Mouse (Mus musculus): Measurements from ENCODE around the gene Slc19a1.
A peak's percentile ranks its signal among the peaks of the same experiment; 100 is the strongest.

The Slc19a1 gene

DNA sequence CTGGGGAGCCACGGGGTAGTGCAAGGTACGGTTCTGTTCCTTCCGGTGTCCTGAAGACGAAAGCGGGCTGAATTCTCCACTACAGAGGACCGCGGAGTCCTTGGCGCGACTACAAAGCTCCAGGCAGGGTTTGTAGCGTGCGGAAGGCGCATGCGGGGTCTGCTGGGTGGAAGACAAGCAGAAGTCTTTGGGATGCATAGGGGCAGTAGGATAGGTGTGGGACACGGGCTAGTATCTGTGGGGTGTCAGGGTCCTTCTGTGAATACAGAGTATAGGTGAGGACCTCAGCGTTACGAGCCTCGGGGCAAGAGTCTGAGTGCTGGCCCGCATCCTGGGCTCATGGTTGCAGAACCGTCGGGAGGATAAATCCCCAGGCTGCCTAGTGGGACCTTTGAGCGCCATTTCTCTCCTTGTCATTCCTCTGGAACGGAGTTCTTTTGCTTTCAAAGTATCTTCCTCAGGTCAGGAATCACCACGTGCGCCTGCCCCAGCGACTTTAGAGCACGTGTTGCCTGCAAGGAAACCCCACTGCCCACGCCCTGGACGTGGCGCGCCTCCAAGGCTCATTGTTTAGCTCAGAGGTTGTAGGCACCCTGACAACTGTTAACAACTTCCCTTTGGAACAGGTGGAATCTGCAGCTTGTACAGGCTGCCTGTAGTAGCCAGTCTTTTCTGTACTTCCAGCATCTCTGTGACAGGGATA is 1.4 kb downstream of the Slc19a1 start:
- DNase-seq (ENCODE audit: low spot score): peak; percentile 25

DNA sequence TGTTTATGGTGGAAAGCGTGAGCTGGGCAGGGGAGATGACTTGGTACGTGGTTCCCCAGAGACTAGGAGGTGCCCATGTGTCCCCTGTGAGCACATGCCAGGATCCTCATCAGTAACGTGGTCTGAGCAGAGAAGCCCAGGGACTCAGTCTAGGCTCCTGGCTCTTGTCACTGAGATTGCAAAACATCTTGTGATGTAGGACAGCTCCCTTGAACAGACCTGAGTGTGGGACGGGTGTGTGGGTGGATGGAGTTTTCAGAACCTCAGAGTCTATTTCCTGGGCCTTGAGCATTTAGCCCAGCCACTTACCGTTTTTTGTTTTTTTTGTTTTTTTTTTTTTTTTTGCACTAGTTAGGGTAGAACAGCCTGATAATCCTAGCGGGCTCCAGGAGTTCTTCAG is 3.4 kb downstream of the Slc19a1 start:
- DNase-seq (ENCODE audit: low spot score): peak; percentile 53

DNA sequence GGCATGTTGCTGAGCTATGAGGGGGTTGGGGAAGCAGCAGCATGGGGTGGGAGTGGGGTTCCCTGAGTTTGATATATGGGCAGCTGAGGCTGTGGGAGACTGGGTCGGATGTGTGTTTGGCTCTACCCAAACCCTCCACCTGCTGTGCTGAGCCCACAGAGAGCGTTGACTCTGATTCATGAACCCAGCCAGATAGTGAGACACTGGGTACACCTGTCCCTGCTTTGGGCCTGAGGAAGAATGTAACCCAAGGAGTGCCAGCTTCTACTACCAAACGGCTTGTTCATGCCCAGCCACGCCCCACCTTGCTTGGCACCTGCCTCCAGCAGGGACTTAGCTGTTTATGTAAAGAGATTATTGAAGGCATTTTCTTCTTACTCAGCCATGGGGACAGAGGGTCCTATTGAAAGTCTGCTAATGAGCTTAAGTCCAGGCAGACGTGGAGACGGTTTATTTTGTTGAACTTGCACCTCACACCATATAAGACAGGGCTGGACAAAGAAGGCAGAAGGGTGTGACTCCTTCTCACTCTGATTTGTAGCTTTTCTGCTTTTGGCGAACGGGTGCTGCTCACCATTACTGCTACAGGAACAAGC is 6.6 kb downstream of the Slc19a1 start:
- no peak for DNase-seq (ENCODE audit: low spot score)

DNA sequence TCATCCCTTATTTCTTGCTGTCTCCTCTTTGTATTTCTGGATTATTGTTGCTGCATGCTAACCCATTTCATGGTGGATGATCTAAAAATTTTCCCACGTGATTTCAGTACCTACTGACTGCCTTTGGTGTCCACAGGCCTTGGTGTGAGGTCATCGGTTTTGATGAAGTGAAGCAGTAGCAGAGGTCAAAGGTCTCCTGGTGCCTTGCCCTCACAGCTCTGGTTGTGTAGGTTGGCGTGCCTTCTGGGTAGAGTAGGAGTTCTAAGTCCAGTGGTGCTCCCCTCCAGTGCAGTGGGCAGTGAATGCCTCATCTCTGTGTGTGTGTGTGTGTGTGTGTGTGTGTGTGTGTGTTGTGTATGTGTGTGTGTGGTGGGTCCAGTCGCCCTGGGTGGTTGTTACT is 16.2 kb downstream of the Slc19a1 start:
- no peak for DNase-seq (ENCODE audit: low spot score)

- no peak for DNase-seq (ENCODE audit: low spot score)
Observed at GRCm38 (mm10) chr10:77048606-77049005, 16.6 kb downstream of the Slc19a1 start.

DNA sequence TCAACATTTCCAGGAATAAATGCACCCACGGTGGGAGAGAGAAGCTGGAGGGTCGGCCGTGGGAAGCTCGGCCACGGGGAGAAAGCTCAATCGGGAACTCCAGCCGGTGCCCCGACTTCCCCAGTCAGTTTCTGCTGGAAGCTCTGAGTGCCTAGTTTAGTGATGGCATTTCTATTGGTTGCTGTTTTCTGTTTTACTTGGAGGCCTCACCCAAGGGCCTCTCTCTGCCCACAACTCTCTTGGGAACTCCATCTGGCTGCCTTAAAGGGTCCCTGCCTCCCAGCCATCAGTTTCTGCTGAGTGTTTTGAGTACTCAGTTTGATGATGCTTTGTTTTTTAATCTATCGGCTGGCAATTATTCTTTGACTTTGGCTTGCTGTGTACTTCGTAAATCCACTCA is 24.7 kb downstream of the Slc19a1 start:
- no peak for DNase-seq (ENCODE audit: low spot score)

DNA sequence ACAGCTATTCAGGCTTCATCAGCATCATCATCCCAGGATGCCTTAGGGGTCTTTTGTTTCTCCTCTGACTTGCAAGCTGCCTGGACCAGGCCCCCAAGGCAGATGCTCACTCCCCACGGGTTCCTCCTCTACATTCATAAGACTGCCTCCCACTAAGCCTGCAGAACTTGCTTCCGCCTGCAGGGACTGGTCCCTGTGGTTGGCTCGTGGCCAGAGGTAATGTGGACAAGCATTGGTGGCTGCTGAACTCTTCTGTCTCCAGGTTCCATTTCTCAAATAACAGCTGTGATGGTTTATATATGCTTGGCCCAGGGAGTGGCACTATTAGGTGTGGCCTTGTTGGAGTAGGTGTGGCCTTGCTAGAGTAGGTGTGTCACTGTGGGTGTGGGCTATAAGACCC is 29.4 kb downstream of the Slc19a1 start:
- DNase-seq (ENCODE audit: low spot score): no peak

DNA sequence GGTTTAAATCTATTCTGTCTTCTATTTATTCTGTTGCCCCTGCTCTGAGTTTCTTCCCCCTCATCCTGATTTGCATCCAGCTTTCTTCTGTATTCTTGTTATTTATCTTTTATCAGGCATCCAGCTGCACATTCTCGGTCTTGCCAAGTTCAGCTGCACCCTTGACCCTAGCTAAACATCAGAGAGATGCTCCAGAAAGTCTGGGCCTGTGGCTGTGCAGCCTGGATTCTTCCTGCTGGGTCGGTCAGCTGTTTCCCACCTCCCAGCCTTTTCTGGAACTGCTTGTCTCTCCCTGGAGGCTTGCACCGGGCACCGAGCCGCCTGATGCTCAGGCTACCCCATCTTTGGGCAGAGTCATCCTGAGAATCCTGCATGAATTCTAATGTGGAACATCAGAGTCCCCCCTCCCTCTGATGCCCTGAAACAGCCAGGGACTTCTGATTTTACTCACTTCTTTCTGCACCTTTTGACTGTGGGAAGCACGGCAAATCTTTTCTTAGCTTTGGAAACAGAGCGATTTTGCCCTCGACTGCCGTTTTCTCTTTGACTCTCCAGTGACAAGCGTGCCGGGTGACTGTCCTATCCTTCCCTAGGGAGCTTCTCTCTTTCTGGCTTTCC is 30.5 kb downstream of the Slc19a1 start:
- DNase-seq (ENCODE audit: low spot score): no peak

GRCm38 (mm10) chr10:77064239-77064638 is 32.2 kb downstream of the Slc19a1 start:
- DNase-seq (ENCODE audit: low spot score): no peak

DNA sequence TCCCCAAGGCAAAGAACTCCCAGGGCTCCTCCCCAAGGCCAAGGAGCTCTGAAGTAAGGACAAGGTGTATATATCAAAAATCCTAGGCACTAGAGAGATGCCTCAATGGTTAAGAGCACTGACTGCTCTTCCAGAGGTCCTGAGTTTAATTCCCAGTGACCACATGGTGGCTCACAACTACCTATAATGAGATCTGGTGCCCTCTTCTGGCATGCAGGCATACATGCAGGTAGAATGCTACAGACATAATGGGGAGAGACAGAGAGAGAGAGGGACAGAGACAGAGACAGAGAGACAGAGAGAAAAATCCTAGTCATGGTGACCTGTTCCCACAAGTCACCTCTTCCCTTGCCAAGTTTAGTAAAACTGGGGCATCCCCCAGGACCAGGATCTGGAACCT is 32.6 kb downstream of the Slc19a1 start:
- DNase-seq (ENCODE audit: low spot score): no peak

- DNase-seq (ENCODE audit: low spot score): no peak
Observed at GRCm38 (mm10) chr10:77068469-77068868, 36.4 kb downstream of the Slc19a1 start.

GRCm38 (mm10) chr10:77070072-77070471 is 38.0 kb downstream of the Slc19a1 start:
- DNase-seq (ENCODE audit: low spot score): peak; percentile 19

GRCm38 (mm10) chr10:77074276-77074974 is 42.4 kb downstream of the Slc19a1 start:
- DNase-seq (ENCODE audit: low spot score): no peak

DNA sequence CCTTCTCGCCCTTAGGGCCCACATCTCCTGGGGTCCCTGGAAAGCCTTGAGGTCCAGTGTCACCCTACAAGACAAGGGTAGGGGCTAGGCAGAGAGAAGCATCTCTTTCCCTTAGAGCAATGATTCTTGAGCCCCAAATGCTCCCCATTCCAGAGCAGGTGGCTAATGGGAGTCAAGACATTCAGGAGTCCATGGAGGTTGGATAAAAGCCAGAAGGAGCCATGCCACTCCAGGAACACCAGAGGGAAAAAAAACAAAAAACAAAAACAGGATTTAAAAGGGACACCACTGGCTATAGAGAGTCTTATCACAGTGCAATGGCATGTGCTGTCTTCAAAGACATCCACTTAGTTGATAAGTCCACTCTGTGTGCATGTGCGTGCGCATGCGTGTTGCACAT is 46.4 kb downstream of the Slc19a1 start:
- no peak for DNase-seq (ENCODE audit: low spot score)

- DNase-seq (ENCODE audit: low spot score): no peak
Observed at GRCm38 (mm10) chr10:77078961-77079360, 46.9 kb downstream of the Slc19a1 start.

- DNase-seq (ENCODE audit: low spot score): peak; percentile 51
Observed at GRCm38 (mm10) chr10:77082453-77082852, 50.4 kb downstream of the Slc19a1 start.

DNA sequence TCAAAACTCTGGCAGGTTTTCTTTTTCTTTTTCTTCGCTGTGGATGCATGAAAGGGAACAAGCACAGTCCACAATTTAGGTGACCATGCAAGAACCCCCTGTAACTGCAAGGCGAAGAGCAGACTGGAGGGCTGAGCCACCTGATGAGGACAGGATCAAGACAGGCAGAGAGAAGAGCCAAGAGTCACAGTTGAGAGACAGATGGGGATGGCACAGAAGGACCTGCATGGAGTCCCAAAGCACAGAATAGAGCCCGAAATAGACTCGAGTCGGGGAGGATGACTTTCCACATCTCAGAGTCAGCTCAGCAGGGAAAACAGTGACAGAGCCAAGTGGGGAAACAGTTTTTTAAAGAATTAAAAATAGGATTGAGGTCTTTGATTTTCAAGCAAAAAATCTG is 50.9 kb downstream of the Slc19a1 start:
- DNase-seq (ENCODE audit: low spot score): no peak

GRCm38 (mm10) chr10:77084568-77084967 is 52.5 kb downstream of the Slc19a1 start:
- DNase-seq (ENCODE audit: low spot score): no peak

- no peak for DNase-seq (ENCODE audit: low spot score)
Observed at GRCm38 (mm10) chr10:77089336-77089735, 57.3 kb downstream of the Slc19a1 start.

GRCm38 (mm10) chr10:77090063-77090462 is 58.0 kb downstream of the Slc19a1 start:
- no peak for DNase-seq (ENCODE audit: low spot score)

DNA sequence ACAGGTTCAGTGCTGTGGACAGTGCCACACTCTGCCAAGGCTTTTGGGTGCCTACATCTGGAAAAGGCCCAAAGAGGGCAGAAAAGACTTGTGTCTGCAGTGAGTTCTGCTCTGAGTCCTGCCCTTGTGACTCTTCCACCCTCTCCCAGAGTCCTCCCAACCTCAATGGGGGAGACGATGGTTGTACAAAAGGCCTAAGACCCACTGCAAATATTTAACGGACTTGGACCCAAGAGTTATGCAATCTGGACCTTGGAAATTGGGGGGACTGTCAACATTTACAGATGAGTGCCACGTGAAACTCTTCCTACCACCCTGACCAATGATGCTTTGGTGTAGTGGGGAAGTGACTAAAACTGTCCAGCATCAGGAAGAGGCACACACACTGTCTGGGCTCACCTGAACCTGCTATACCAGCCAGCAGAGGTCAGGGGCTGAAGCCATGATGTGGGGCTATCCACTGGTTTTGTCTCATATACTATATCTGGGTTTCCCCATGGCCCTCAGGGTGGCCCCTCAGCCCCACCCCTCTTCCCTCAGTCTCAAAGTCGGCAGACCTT is 59.6 kb downstream of the Slc19a1 start:
- DNase-seq (ENCODE audit: low spot score): no peak

DNA sequence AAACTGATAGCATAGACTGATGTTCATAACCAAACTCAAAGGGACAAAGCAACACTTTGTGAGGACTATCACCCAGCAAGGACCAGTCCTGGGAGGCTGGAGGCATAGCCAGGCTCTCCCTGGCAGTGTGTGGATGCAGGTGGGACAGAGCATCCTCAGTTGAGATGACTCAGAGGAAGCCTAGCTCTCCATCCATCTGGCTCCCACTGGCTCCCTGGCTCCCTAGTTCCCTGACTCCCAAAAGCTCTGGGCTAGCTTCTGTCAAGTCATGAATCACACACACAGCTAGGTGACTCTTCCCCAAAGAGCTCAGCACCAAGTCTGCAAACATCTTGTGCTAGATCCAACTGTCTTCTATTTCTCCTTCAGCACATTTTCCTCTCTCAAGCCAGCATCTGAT is 61.8 kb downstream of the Slc19a1 start:
- peak; percentile 12 for DNase-seq (ENCODE audit: low spot score)

DNA sequence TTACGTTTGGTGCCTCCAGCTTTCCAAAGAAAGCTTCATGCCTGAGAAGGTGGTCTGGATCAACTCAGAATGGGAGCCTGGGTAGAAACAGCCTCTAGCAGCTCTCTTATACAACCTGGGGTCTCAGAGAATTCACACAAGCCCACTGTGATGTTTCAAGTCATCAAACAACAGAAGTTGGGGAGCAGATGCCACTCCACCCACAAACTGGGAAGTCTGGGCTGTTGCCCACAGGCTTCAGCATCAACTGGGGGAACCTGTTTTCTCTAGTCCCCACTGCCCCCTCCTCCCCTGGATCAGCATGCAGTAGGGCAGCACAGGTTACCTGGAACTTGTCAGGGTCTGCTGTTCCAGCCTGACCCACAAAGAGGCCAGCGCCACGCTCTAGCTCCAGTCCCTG is 63.6 kb downstream of the Slc19a1 start:
- no peak for DNase-seq (ENCODE audit: low spot score)
